Mouse (Mus musculus) neural tube, embryonic 14.5 days (tissue): ENCODE results near the gene Cabin1. TPM values are rescaled to one million over a fixed set of nuclear protein-coding genes. Genes with fewer than 3 reads are reported as not detected.

Experiments used
- ATAC-seq: fragments of 200-750 bp; cut with Nextera tagmentation; 2 replicates; pipeline ENCODE4 v1.8.0; 2017; ENCODE audit warnings: low read depth, mild to moderate bottlenecking, moderate TSS enrichment, moderate library complexity
- H3K27ac ChIP-seq: fragments of 300-500 bp; sonication (generic); 2 replicates; pipeline ENCODE4 v1.5.1; 2014; ENCODE audit warnings: low read depth, mild to moderate bottlenecking, control low read depth, low read length, moderate library complexity, mixed read lengths
- H3K27me3 ChIP-seq: fragments of 300-500 bp; sonication (generic); 2 replicates; pipeline ENCODE4 v1.6.1; 2014; ENCODE audit warnings: low read length; ENCODE audit not compliant: control insufficient read depth, insufficient read depth
- H3K36me3 ChIP-seq: fragments of 300-500 bp; sonication (generic); 2 replicates; pipeline ENCODE4 v1.6.1; 2014; ENCODE audit warnings: low read length, mixed read lengths; ENCODE audit not compliant: control insufficient read depth, insufficient read depth
- H3K4me1 ChIP-seq: fragments of 300-500 bp; sonication (generic); 2 replicates; pipeline ENCODE4 v1.6.1; 2014; ENCODE audit warnings: low read length; ENCODE audit not compliant: control insufficient read depth, insufficient read depth
- H3K4me2 ChIP-seq: fragments of 300-500 bp; sonication (generic); 2 replicates; pipeline ENCODE4 v1.6.1; 2014; ENCODE audit warnings: mild to moderate bottlenecking, low read depth, low read length, control low read depth
- H3K4me3 ChIP-seq: fragments of 300-500 bp; sonication (generic); 2 replicates; pipeline ENCODE4 v1.5.1; 2014; ENCODE audit warnings: low read depth, low read length, control low read depth, mixed read lengths
- H3K9ac ChIP-seq: fragments of 300-500 bp; sonication (generic); replicated peaks from 2 replicates; pipeline ENCODE4 v1.6.1; 2014; ENCODE audit warnings: low read depth, mild to moderate bottlenecking, control low read depth, low read length, mixed read lengths
- H3K9me3 ChIP-seq: fragments of 300-500 bp; sonication (generic); 2 replicates; pipeline ENCODE4 v1.6.1; 2016; ENCODE audit warnings: low read length; ENCODE audit not compliant: control insufficient read depth
- WGBS: fragments of 180-500 bp; shearing (Covaris S2); extraction: QIAGEN DNeasy Blood & Tissue Kit; methylation state at CpG from one replicate; pipeline ENCODE4 v1.1.7; 2014; 5-methylcytosine and 5-hydroxymethylcytosine counted together
- polyA plus RNA-seq: library from polyadenylated mRNA; unstranded; fragments of >200 nt; fragmentation: Nextera tagmentation; extraction: Ambion mirVana; gene quantifications from 2 replicates; pipeline ENCODE4 v1.2.1, GENCODE M21; 2014

The Cabin1 gene
- polyA plus RNA-seq, 1 experiment from 2014 or later = 39.9 TPM

DNA sequence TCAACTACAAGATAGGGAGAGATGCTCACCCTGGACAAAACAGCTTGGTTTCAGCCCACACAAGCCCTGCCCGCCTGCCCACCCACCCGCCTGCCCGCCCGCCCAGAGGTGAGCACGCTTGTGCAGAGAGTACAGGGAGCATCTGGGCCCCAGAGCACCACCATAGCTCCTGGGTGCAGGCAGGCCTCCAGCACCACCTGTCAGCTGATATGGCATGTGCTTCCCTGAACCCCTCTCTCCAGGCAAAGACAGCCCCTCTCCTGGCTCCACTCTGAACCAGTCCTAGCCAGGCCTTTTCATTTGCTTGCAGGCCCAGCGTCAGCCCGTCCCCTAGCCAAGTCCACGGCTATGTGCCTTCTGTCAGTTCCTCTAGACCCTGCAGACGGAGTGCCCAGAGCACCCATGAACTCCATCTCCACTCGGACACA is 83.6 kb downstream of the Cabin1 start:
- Histone ChIP-seq H3K4me2 (no peak overlapping the region), H3K4me1 (peaks cover 17% of the 10 kb centered on the region), H3K9me3 (no peaks in the 10 kb centered on the region), H3K4me3 (no peak overlapping the region), H3K36me3 (peaks cover 8% of the 10 kb centered on the region; the same call in 1 of the 2 replicates), H3K9ac (no peak overlapping the region), H3K27me3 (no peaks in the 10 kb centered on the region), H3K27ac (no peak overlapping the region)
- 91% methylated on average over 10 of the region's 10 CpGs for WGBS
- no peak for ATAC-seq

DNA sequence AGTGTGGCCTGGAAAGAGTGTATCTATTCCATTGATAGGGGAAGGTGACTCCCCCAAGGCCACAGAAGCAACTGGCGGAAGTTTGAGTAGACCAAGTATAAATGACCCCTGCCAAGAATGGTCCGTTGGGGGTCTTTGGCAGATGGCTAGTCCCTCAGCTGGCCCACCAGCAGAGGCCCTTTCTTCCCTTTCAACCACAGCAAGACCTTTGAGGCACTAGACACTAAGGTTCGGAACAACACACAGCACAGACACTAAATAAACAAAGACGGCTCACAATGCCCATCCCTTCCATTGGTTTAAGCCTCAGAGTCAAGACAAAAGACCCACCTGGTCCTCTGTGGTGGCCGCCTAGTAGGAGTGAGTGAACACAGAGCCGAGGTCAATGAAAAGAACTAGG is 84.9 kb downstream of the Cabin1 start:
- Histone ChIP-seq H3K27me3 (no peaks in the 10 kb centered on the region), H3K9me3 (no peaks in the 10 kb centered on the region), H3K4me1 (peaks cover 6% of the 10 kb centered on the region), H3K9ac (no peak overlapping the region), H3K36me3 (peaks cover 8% of the 10 kb centered on the region; the same call in 1 of the 2 replicates), H3K4me2 (no peak overlapping the region), H3K4me3 (no peak overlapping the region), H3K27ac (no peak overlapping the region)
- 72% methylated on average over 6 of the region's 6 CpGs for WGBS
- no peak for ATAC-seq

DNA sequence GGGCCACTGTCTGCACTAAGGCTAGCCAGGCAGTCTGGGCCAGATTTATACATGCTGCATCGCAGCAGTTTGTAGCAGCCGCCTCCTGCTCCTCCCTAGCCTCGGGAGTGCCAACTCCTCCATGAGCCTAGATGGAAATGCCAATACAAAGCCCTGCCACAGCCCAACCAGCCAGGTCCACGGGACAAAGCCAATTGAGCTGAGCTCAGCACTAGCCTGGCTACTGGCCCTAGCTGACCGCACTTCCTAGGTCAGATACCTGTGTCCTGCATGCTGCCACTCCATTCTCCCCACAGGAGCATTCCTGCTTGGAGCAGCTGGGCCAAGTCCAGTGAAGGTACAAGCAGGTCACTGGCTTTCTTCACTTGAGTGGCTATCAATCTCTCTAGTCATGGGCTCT is 86.2 kb downstream of the Cabin1 start:
- H3K36me3 ChIP-seq = peaks cover 4% of the 10 kb centered on the region; the same call in 1 of the 2 replicates

DNA sequence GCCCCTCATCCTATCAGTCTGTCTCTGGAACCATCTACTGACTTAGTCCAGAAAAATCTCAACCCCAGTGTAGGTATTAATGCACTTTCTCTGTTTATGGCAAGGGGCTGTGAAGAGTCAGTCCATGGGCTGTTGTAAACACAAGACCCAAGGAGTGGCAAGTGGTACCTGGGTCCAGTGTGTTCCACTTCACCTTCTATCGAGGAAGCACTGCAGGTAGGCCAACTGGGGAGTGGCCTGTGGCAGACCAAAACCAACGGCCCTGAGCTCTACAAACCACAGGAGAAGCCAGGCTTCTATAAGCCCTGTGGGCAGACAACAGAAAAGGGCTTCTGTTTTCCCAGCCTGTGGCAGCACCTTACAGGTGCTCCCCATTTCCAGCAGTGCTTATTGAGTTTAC is 86.6 kb downstream of the Cabin1 start:
- no peak overlapping the region for H3K9ac ChIP-seq
- H3K27me3 ChIP-seq = no peaks in the 10 kb centered on the region
- 88% methylated on average over 2 of the region's 2 CpGs for WGBS
- no peak overlapping the region for H3K4me3 ChIP-seq
- no peak overlapping the region for H3K4me2 ChIP-seq
- peaks cover 4% of the 10 kb centered on the region; the same call in 1 of the 2 replicates for H3K36me3 ChIP-seq
- no peaks in the 10 kb centered on the region for H3K9me3 ChIP-seq
- H3K4me1 ChIP-seq = no peaks in the 10 kb centered on the region
- no peak for ATAC-seq
- no peak overlapping the region for H3K27ac ChIP-seq

More for the DNA sequence above, 86.2 kb downstream of the Cabin1 start:
- H3K9me3 ChIP-seq = no peaks in the 10 kb centered on the region
- H3K9ac ChIP-seq = no peak overlapping the region
- no peaks in the 10 kb centered on the region for H3K4me1 ChIP-seq
- no peak overlapping the region for H3K4me3 ChIP-seq
- H3K27me3 ChIP-seq = no peaks in the 10 kb centered on the region
- H3K27ac ChIP-seq = no peak overlapping the region
- WGBS = 96% methylated on average over 5 of the region's 5 CpGs
- no peak for ATAC-seq
- H3K4me2 ChIP-seq = no peak overlapping the region

DNA sequence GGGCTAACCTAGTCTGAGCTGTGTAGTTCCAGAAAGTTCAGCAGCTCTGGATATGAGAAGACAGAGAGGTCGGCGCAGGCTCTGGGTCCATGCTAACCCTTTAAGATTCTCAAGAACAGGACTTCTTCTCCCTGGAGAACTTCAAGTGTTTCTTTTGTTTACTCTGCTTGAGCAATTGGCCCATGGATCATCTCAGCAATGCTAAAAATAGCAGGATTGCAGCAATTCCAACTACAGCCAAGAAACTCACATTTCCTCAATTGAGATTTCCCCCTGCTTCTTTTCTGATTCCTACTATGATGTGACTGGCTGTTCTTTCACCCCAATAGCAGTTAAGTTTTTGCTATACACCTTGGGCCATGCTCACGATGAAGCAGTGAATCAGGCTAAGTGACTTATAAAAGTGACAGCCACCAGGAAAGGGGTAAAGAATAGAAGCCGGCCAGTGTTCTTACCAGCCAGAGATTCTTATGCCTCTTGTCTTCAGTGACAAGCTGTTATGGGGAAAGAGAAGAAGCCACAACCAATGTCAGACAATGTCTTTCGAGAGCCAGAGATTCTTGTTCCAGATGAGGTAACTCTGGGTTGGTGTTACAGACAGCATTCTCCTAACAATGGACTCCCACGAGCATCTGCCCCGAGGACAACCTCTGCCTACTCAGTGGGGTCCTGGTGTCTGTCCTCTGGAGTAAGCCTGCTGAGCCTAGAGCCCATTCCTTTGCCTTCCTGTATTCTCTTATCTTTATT is 87.1 kb downstream of the Cabin1 start:
- no peak overlapping the region for H3K4me3 ChIP-seq
- peaks cover 4% of the 10 kb centered on the region; the same call in 1 of the 2 replicates for H3K36me3 ChIP-seq
- no peak overlapping the region for H3K9ac ChIP-seq
- 83% methylated on average over 7 of the region's 7 CpGs for WGBS
- no peak overlapping the region for H3K4me2 ChIP-seq
- H3K27ac ChIP-seq = no peak overlapping the region
- no peaks in the 10 kb centered on the region for H3K9me3 ChIP-seq
- H3K4me1 ChIP-seq = no peaks in the 10 kb centered on the region
- no peaks in the 10 kb centered on the region for H3K27me3 ChIP-seq
- no peak for ATAC-seq

DNA sequence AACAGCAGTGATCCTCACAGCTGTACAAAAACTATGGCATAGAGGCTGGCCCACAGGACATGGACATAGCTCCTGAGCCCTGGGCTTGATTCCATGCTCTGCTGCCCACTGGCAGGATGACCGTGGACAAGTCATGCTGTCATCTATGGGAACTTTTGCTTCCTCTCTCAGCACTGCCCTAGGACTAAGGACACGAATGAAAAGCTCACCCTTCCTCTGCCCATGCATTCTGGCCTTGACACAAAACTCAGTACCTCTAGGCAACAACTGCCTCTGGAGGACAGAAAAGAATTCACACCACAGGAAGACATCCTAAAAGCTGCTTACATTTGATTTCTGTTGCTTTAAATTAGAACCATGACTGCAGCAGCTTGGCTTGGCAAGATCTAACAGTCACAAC is 87.9 kb downstream of the Cabin1 start:
- Histone ChIP-seq H3K4me2 (no peak overlapping the region), H3K9me3 (no peaks in the 10 kb centered on the region), H3K27ac (no peak overlapping the region), H3K4me3 (no peak overlapping the region), H3K4me1 (no peaks in the 10 kb centered on the region), H3K36me3 (peaks cover 4% of the 10 kb centered on the region; the same call in 1 of the 2 replicates), H3K27me3 (no peaks in the 10 kb centered on the region), H3K9ac (no peak overlapping the region)
- WGBS = 88% methylated on average over 2 of the region's 2 CpGs
- no peak for ATAC-seq

DNA sequence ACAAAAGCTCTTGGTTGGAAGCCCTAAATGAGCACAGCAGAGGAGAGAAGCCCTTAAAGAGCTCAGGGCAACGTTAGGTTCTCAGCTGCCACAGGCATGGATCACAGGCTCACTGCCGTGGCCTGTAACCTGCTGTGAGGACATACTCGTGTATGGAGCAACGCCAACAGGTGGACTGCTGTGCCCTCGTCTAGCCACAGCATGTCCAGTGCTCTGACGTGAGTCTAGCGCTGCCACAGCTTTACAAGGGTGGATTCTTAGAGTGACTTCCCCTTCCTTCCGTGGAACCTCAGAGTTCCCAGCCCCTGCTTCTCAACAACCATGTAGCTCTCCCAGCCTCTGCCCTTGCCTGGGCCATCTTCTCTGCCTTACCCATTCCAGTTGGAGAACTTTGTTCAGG is 88.5 kb downstream of the Cabin1 start:
- Histone ChIP-seq H3K4me1 (no peaks in the 10 kb centered on the region), H3K36me3 (peaks cover 4% of the 10 kb centered on the region; the same call in 1 of the 2 replicates), H3K27ac (no peak overlapping the region), H3K9me3 (no peaks in the 10 kb centered on the region), H3K4me3 (no peak overlapping the region), H3K27me3 (no peaks in the 10 kb centered on the region), H3K4me2 (no peak overlapping the region), H3K9ac (no peak overlapping the region)
- ATAC-seq = no peak
- WGBS = 86% methylated on average over 8 of the region's 8 CpGs

DNA sequence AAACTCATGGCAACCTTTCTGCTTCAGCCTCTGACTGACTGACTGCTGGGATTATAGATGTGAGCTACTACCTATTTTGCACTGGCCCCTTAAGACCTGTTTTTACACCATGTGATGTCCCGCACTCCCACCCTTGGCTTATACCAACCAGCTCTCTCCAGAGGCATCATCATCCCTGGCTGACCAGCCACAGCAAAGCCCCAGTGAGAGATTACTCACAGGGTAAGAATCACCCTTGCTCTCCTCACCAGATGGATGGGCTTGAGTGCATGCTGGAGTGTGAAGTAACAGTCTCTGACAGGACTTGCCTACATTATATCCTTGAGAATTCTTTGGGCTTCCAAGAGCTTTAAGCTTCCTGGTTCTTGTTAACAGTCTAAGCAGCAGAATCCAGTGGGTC is 94.2 kb downstream of the Cabin1 start:
- Histone ChIP-seq H3K4me2 (no peak overlapping the region), H3K27me3 (no peaks in the 10 kb centered on the region), H3K9me3 (no peaks in the 10 kb centered on the region), H3K4me3 (no peak overlapping the region), H3K36me3 (peaks cover 5% of the 10 kb centered on the region; the same call in 1 of the 2 replicates), H3K4me1 (peaks cover 16% of the 10 kb centered on the region; the same call in 1 of the 2 replicates), H3K9ac (no peak overlapping the region), H3K27ac (no peak overlapping the region)
- ATAC-seq = no peak
- 97% methylated on average over 1 of the region's 1 CpGs for WGBS

DNA sequence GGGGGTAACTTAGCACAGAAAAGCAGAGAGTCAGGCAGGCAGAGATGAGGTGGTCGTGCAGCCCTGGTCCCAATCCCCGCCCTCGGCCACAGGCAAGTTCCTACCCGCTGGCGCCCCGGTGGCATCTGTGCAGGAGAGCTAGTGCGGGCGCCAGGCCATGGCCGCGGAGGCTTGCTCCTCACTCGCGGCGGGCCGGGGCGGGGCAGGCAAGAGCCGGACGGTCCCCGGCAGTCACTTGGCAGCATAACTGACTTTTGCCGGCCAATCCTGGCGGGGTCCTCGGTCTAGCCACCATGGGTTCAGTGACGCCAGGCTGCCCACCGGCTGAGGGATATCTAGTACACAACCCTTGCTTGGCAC is 96.2 kb downstream of the Cabin1 start:
- H3K9ac ChIP-seq = peak overlapping the region; percentile 54
- peaks cover 16% of the 10 kb centered on the region; the same call in 1 of the 2 replicates for H3K4me1 ChIP-seq
- WGBS = under 1% methylated on average over 23 of the region's 23 CpGs
- peak overlapping the region; percentile 96 for H3K4me2 ChIP-seq
- peak; percentile 71 for ATAC-seq
- no peaks in the 10 kb centered on the region for H3K9me3 ChIP-seq
- H3K27me3 ChIP-seq = no peaks in the 10 kb centered on the region
- peaks cover 5% of the 10 kb centered on the region; the same call in 1 of the 2 replicates for H3K36me3 ChIP-seq
- peak overlapping the region; percentile 62 for H3K27ac ChIP-seq
- H3K4me3 ChIP-seq = peak overlapping the region; percentile 44
